Mouse (Mus musculus) neural tube, embryonic 13.5 days (tissue): Measurements from ENCODE around the gene Odf3l1. TPM values are rescaled to one million over a fixed set of nuclear protein-coding genes. Genes with fewer than 3 reads are reported as not detected.

Source experiments
- ATAC-seq: fragments of 200-750 bp; cut with Nextera tagmentation; 2 replicates; pipeline ENCODE4 v1.8.0; 2017; ENCODE audit warnings: low read depth, mild to moderate bottlenecking, moderate TSS enrichment, moderate library complexity
- H3K27ac ChIP-seq: fragments of 300-500 bp; sonication (generic); replicated peaks from 2 replicates; pipeline ENCODE4 v1.5.1; 2015; ENCODE audit warnings: moderate library complexity, mild to moderate bottlenecking, inconsistent platforms
- H3K27me3 ChIP-seq: fragments of 300-500 bp; sonication (generic); 2 replicates; pipeline ENCODE4 v1.6.1; 2015; ENCODE audit warnings: mild to moderate bottlenecking, inconsistent platforms
- H3K36me3 ChIP-seq: fragments of 300-500 bp; sonication (generic); 2 replicates; pipeline ENCODE4 v1.6.1; 2015; ENCODE audit warnings: mild to moderate bottlenecking, inconsistent platforms
- H3K4me1 ChIP-seq: fragments of 300-500 bp; sonication (generic); replicated peaks from 2 replicates; pipeline ENCODE4 v1.6.1; 2015; ENCODE audit warnings: inconsistent platforms
- H3K4me2 ChIP-seq: fragments of 300-500 bp; sonication (generic); 2 replicates; pipeline ENCODE4 v1.6.1; 2015; ENCODE audit warnings: inconsistent platforms, mild to moderate bottlenecking, moderate library complexity
- H3K4me3 ChIP-seq: fragments of 300-500 bp; sonication (generic); 2 replicates; pipeline ENCODE4 v1.5.1; 2015; ENCODE audit warnings: mild to moderate bottlenecking, inconsistent platforms
- H3K9ac ChIP-seq: fragments of 300-500 bp; sonication (generic); 2 replicates; pipeline ENCODE4 v1.6.1; 2015; ENCODE audit warnings: moderate library complexity, mild to moderate bottlenecking, inconsistent platforms
- H3K9me3 ChIP-seq: fragments of 300-500 bp; sonication (generic); 2 replicates; pipeline ENCODE4 v1.6.1; 2016; ENCODE audit warnings: inconsistent platforms
- WGBS: fragments of 180-500 bp; shearing (Covaris S2); methylation state at CpG from one replicate; pipeline ENCODE4 v1.1.7; 2015; 5-methylcytosine and 5-hydroxymethylcytosine counted together
- polyA plus RNA-seq: library from polyadenylated mRNA; unstranded; fragments of >200 nt; fragmentation: Nextera tagmentation; extraction: Ambion mirVana; gene quantifications from 2 replicates; pipeline ENCODE4 v1.2.1, GENCODE M21; 2015

Gene Odf3l1
- polyA plus RNA-seq, 1 experiment from 2014 or later, result not detected

DNA sequence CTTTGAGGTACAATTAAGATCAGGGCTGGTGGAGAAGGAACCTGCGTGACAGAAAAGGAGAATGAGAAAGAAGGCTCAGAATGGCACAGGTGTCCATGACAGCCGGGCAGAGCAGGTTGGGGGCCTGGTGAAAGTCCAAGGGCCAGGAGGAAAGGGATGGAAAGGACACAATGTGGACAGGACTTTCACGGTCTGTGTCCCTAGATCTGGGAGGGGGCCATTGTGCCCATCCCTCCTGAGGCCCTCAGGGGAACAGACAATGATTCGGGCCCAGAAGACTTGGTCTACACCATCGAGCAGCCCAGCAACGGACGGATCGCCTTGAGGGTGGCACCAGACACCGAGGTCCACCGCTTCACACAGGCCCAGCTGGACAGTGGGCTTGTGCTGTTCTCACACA lies 27.6 kb upstream of the Odf3l1 start:
- no peak for ATAC-seq
- Histone ChIP-seq H3K36me3 (no peaks in the 10 kb centered on the region), H3K4me1 (peaks cover 22% of the 10 kb centered on the region), H3K27me3 (peaks cover 25% of the 10 kb centered on the region), H3K9ac (0 out of 2 replicates have a peak overlapping the region, but pooled peaks have one; percentile 54), H3K4me3 (no peak overlapping the region), H3K4me2 (no peak overlapping the region), H3K9me3 (no peaks in the 10 kb centered on the region), H3K27ac (no peak overlapping the region)
- WGBS, result 95% methylated on average over 10 of the region's 10 CpGs

DNA sequence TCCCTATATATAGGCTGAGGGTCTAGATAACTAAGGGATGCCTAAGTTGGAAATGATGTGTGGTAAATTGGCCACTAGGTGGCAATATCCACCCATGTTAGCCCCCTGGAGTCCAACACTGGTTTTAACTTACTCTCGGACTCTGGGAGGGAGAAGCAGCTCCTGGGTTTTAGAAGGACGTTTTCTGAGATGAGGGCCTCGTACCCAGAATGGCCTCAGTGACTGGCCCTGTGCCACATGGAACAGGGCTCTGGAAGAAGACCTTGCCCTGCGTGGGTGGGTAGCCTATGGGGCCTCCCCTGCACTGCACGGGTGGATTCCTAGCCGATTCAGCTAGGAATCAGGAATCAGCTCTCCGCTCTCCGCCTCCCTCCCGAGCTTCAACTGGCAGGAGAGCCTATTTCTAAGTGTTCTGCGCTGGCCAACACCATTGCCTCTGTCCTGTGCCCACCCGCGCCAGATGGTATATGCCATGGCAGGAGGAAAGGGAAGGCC lies 27.1 kb upstream of the Odf3l1 start:
- peak overlapping the region; percentile 54; the same call in 1 of the 2 replicates for H3K9ac ChIP-seq
- peaks cover 22% of the 10 kb centered on the region for H3K4me1 ChIP-seq
- ATAC-seq, result peak; percentile 38
- H3K36me3 ChIP-seq, result no peaks in the 10 kb centered on the region
- peak overlapping the region; percentile 46 for H3K4me2 ChIP-seq
- 39% methylated on average over 12 of the region's 12 CpGs for WGBS
- no peaks in the 10 kb centered on the region for H3K9me3 ChIP-seq
- no peak overlapping the region for H3K27ac ChIP-seq
- no peak overlapping the region for H3K4me3 ChIP-seq
- peaks cover 25% of the 10 kb centered on the region for H3K27me3 ChIP-seq

DNA sequence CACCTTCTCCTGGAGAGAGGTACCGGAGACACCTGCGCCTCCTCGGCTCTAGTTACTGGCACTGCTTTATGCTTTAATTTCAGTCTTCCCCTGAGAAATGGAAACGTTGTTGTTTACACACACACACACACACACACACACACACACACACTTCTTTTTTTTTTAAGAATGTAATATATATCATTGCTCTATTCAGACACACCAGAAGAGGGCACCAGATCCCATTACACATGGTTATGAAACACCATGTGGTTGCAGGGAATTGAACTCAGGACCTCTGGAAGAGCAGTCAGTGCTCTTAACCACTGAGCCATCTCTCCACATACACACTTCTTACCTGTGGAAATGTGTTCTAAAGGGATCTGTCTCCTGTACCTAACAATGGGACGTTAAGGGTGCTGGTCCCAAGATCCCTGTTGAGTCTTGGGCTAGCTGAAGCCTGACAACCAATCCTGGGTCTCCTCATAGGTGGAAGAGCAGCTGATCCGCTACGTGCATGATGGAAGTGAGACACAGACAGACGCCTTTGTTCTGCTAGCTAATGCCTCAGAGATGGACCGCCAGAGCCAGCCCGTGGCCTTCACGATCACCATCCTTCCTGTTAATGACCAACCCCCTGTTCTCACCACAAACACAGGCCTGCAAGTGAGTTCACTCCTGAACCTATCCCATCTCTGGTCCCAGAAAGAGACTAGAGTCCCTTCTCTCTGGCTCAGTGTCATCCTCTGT lies 26.2 kb upstream of the Odf3l1 start:
- WGBS, result 74% methylated on average over 11 of the region's 11 CpGs
- no peak overlapping the region for H3K4me3 ChIP-seq
- H3K36me3 ChIP-seq, result no peaks in the 10 kb centered on the region
- no peak overlapping the region for H3K4me2 ChIP-seq
- H3K27ac ChIP-seq, result no peak overlapping the region
- H3K4me1 ChIP-seq, result peaks cover 22% of the 10 kb centered on the region
- H3K27me3 ChIP-seq, result peaks cover 25% of the 10 kb centered on the region
- ATAC-seq, result no peak
- H3K9me3 ChIP-seq, result no peaks in the 10 kb centered on the region
- H3K9ac ChIP-seq, result no peak overlapping the region

DNA sequence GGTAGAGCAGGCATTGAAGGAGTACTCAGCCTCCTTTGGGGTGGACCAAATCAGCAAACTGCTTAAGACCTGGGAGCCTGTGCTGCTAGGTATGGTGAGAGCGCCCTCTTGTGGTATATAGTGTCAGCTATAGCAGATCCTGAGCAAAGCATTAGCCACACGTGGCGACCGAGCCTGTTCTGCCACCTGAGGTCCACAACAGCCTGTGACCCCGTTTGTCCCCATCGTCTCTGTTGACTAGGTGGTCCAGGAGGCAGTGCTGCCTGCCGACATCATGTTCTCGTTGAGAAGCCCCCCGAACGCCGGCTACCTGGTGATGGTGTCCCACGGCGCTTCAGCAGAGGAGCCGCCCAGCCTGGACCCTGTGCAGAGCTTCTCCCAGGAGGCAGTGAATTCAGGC lies 25.3 kb upstream of the Odf3l1 start:
- 5% methylated on average over 14 of the region's 14 CpGs for WGBS
- peak overlapping the region; percentile 50 for H3K4me2 ChIP-seq
- ATAC-seq, result peak; percentile 51
- no peak overlapping the region for H3K27ac ChIP-seq
- peak overlapping the region; percentile 26 for H3K9ac ChIP-seq
- peak overlapping the region; percentile 20 for H3K4me3 ChIP-seq
- H3K27me3 ChIP-seq, result peaks cover 25% of the 10 kb centered on the region
- no peaks in the 10 kb centered on the region for H3K9me3 ChIP-seq
- no peaks in the 10 kb centered on the region for H3K36me3 ChIP-seq
- peaks cover 22% of the 10 kb centered on the region for H3K4me1 ChIP-seq

DNA sequence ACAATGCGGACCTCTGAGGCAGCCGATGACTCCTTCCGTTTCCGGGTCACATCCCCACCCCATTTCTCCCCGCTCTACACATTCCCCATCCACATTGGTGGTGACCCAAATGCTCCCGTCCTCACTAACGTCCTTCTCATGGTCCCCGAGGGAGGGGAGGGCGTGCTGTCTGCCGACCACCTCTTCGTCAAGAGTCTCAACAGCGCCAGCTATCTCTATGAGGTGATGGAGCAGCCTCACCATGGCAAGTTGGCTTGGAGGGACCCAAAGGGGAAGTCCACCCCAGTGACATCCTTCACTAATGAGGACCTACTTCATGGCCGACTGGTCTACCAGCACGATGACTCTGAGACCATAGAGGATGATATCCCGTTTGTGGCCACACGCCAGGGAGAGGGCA lies 23.1 kb upstream of the Odf3l1 start:
- H3K9ac ChIP-seq, result no peak overlapping the region
- H3K27me3 ChIP-seq, result peaks cover 20% of the 10 kb centered on the region
- no peaks in the 10 kb centered on the region for H3K9me3 ChIP-seq
- peaks cover 13% of the 10 kb centered on the region for H3K4me1 ChIP-seq
- no peak for ATAC-seq
- H3K4me2 ChIP-seq, result no peak overlapping the region
- H3K4me3 ChIP-seq, result no peak overlapping the region
- H3K36me3 ChIP-seq, result no peaks in the 10 kb centered on the region
- 91% methylated on average over 16 of the region's 16 CpGs for WGBS
- no peak overlapping the region for H3K27ac ChIP-seq

DNA sequence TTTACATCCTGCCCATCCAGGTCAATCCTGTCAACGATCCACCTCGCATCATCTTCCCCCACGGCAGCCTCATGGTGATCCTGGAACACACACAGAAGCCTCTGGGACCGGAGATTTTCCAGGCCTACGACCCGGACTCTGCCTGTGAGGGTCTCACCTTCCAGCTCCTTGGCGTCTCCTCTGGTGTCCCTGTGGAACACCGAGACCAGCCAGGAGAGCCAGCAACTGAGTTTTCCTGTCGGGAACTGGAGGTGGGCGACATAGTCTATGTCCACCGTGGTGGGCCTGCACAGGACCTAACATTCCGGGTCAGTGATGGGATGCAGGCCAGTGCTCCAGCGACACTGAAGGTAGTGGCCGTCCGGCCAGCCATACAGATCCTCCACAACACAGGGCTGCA lies 22.1 kb upstream of the Odf3l1 start:
- no peak overlapping the region for H3K4me3 ChIP-seq
- ATAC-seq, result no peak
- H3K4me1 ChIP-seq, result peaks cover 19% of the 10 kb centered on the region
- no peaks in the 10 kb centered on the region for H3K36me3 ChIP-seq
- H3K27ac ChIP-seq, result no peak overlapping the region
- no peak overlapping the region for H3K4me2 ChIP-seq
- peaks cover 12% of the 10 kb centered on the region for H3K27me3 ChIP-seq
- no peak overlapping the region for H3K9ac ChIP-seq
- H3K9me3 ChIP-seq, result no peaks in the 10 kb centered on the region
- WGBS, result 94% methylated on average over 15 of the region's 15 CpGs

DNA sequence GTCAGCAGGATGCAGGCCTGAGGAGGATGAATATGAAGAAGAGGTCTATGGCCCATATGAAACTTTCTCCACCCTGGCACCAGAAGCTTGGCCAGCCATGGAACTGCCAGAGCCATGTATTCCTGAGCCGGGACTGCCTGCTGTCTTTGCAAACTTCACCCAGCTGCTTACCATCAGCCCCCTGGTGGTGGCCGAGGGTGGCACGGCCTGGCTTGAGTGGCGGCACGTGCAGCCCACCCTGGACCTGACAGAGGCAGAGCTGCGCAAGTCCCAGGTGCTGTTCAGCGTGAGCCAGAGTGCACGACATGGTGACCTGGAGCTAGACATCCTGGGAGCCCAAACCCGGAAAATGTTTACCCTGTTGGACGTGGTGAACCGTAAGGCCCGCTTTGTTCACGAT lies 21.6 kb upstream of the Odf3l1 start:
- no peak overlapping the region for H3K4me3 ChIP-seq
- H3K4me2 ChIP-seq, result no peak overlapping the region
- no peak overlapping the region for H3K9ac ChIP-seq
- H3K9me3 ChIP-seq, result no peaks in the 10 kb centered on the region
- peaks cover 11% of the 10 kb centered on the region for H3K27me3 ChIP-seq
- peaks cover 17% of the 10 kb centered on the region for H3K4me1 ChIP-seq
- H3K36me3 ChIP-seq, result no peaks in the 10 kb centered on the region
- ATAC-seq, result no peak
- WGBS, result 64% methylated on average over 13 of the region's 13 CpGs
- no peak overlapping the region for H3K27ac ChIP-seq

DNA sequence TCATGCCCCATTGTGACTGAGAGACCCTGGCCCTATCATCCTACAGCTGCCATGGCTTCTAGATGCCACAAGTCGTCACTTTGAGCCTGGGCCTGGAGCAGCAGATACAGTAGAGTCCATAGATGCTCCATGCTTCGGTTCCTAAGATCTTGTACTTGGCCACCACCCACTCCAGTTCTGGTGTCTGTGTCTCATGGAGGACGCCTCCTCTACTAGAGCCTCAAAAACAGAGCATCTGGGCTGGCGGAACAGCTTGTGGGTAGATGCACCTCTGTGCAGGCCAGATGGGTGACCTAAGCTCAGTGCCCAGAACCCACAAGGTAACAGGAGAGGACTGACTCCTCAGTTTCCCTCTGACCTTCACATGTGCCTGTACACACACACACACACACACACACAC lies 19.8 kb upstream of the Odf3l1 start:
- Histone ChIP-seq H3K27me3 (no peaks in the 10 kb centered on the region; the same call in none of the 2 replicates), H3K4me2 (no peak overlapping the region), H3K9ac (no peak overlapping the region), H3K9me3 (no peaks in the 10 kb centered on the region), H3K4me3 (no peak overlapping the region), H3K4me1 (peaks cover 17% of the 10 kb centered on the region), H3K36me3 (no peaks in the 10 kb centered on the region), H3K27ac (no peak overlapping the region)
- 82% methylated on average over 4 of the region's 4 CpGs for WGBS
- ATAC-seq, result no peak

DNA sequence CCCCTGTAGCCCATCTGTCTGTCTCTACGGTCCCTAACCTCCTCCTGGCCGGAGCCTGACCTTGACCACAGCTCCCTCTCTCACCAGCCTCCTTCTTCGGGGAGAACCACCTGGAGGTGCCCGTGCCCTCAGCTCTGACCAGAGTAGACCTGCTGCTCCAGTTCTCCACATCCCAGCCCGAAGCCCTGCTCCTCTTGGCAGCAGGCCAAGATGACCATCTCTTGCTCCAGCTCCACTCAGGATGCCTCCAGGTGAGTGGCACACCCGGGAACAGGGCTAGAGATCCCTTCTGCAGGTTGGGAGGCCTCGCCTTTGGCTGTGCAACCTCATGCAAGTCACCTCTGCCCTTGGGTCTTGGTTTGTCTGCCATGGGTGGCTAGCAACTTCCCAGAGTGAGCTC lies 19.0 kb upstream of the Odf3l1 start:
- H3K9ac ChIP-seq, result no peak overlapping the region
- H3K9me3 ChIP-seq, result no peaks in the 10 kb centered on the region
- 89% methylated on average over 7 of the region's 7 CpGs for WGBS
- H3K4me2 ChIP-seq, result no peak overlapping the region
- H3K4me1 ChIP-seq, result peaks cover 17% of the 10 kb centered on the region
- H3K36me3 ChIP-seq, result no peaks in the 10 kb centered on the region
- no peak overlapping the region for H3K27ac ChIP-seq
- no peak for ATAC-seq
- H3K4me3 ChIP-seq, result no peak overlapping the region
- no peaks in the 10 kb centered on the region; the same call in none of the 2 replicates for H3K27me3 ChIP-seq

DNA sequence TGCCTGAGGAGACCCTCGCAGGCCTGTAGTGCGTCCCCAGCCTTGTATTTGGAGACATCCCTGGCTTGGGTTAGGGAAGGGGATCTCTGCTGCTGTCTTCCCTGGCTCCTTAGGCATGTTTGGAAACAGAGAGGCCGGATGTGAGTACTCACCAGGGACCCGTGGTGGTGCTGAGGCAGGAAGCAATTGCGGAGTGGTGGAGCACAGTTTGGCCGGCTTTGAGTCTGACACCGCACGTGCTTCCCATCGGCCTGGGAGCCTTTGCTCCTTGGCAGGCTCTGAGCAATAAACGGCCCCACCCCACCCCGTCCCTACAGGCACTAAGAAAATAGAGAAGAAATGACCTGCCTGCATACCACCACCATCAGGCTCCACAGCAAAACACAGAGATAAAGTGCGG lies 18.3 kb upstream of the Odf3l1 start:
- peaks cover 17% of the 10 kb centered on the region for H3K4me1 ChIP-seq
- no peak overlapping the region for H3K27ac ChIP-seq
- no peak for ATAC-seq
- H3K36me3 ChIP-seq, result no peaks in the 10 kb centered on the region
- no peaks in the 10 kb centered on the region; the same call in none of the 2 replicates for H3K27me3 ChIP-seq
- no peak overlapping the region for H3K4me3 ChIP-seq
- peak overlapping the region; percentile 1; the same call in 1 of the 2 replicates for H3K9ac ChIP-seq
- H3K4me2 ChIP-seq, result no peak overlapping the region
- WGBS, result 66% methylated on average over 12 of the region's 12 CpGs
- H3K9me3 ChIP-seq, result no peaks in the 10 kb centered on the region

DNA sequence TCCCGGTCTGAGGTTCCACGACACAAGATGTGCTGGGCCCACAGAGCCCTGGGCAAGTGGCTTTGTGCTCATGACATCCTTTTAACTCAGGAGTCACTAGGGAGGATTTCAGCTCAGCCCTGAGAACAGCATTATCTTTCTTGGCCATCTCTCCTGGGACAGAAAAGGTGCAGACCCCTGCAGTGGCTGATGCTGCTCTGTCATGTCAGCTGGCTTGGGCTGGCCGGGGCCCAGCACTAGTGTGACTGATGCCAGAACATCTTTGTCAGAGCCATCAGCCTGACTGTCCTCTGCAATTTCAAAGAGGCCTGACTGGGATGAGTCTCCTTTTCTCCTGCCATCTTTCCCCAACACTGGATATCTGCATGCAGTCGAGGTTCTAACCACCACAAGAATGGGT lies 17.8 kb upstream of the Odf3l1 start:
- no peak overlapping the region for H3K4me3 ChIP-seq
- H3K27me3 ChIP-seq, result no peaks in the 10 kb centered on the region; the same call in none of the 2 replicates
- no peak overlapping the region for H3K4me2 ChIP-seq
- no peak for ATAC-seq
- H3K9ac ChIP-seq, result peak overlapping the region; percentile 1; the same call in 1 of the 2 replicates
- peaks cover 17% of the 10 kb centered on the region for H3K4me1 ChIP-seq
- H3K9me3 ChIP-seq, result no peaks in the 10 kb centered on the region
- WGBS, result 60% methylated on average over 4 of the region's 4 CpGs
- H3K27ac ChIP-seq, result peak overlapping the region; percentile 38; the same call in 1 of the 2 replicates
- H3K36me3 ChIP-seq, result no peaks in the 10 kb centered on the region

DNA sequence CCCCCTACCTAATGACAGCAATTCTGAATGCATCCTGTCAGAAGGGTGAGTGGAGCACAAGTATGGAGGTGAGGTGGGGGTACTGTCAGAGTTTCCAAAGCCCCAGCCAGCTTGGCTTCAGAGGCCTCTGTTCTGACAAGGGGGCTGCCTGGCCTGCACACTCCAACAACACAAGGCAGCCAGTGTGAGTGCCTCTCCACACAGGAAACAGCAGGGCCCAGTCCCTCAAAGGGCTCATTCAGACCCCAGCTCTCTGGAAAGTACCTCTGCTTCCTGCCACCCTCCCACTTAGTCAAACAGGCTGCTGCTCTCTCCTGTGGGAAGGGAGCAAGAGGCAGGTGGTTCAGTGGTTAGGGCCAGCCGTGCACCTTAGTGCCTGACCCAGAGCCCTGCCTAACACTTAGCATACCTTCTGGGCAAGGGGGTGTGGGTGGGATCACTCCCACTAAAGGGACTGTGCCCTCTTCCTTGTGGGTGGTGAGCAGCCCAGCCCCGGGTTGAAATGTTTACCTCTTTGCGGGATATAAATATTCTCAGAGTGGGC lies 17.1 kb upstream of the Odf3l1 start:
- peaks cover 22% of the 10 kb centered on the region for H3K4me1 ChIP-seq
- H3K9me3 ChIP-seq, result no peaks in the 10 kb centered on the region
- no peak overlapping the region for H3K4me3 ChIP-seq
- no peaks in the 10 kb centered on the region; the same call in 1 of the 2 replicates for H3K27me3 ChIP-seq
- H3K27ac ChIP-seq, result 0 out of 2 replicates have a peak overlapping the region, but pooled peaks have one; percentile 38
- H3K9ac ChIP-seq, result no peak overlapping the region
- no peak for ATAC-seq
- no peaks in the 10 kb centered on the region for H3K36me3 ChIP-seq
- 83% methylated on average over 3 of the region's 3 CpGs for WGBS
- no peak overlapping the region for H3K4me2 ChIP-seq
